8 mouse cellular contexts compared by ENCODE assay signal in the genomic region with DNA sequence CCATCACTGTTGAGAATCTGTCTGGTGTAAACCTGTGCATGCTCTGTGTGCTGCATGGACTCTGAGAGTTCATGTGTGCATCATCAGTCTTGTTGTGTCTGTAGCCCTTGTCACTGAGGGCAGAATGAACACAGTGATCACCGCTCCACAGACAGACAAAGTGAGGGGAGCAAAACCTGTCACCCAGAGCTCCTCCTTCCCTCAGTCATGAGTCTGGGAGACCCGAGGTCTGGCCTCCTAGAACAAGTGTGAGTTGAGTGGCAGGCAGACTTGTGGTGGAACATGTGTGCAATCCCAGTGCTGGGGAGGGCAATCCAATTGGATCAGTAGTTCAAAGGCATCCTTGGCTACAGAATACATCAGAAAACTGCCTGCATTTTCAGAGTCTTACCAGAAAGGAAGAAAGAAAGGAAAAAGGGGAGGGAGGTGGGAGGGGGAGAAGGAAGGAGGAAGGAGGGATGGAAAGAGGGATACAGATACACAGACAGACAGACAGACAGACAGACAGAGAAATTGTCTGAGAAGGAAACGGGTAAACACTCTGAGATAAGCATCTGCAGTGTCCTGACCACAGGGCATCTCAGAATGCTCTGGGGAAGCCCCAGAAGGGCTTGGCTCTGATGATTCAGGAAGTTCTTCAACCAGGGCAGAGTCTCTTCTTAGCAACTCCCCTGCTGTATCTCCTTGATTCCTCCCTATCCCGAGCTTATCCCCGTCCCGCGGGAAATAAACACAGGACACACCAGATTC. TPM values are rescaled to one million over a fixed set of nuclear protein-coding genes. Genes with fewer than 3 reads are reported as not detected.
DNase-seq lines count a peak whose midpoint lies in the region; ATAC-seq and TF ChIP-seq lines count a peak whose summit lies in the region.

No protein-coding gene starts in this region.

- H3K27ac ChIP-seq in MEL (ENCODE audit: control insufficient read depth, low read depth, low read length) = no peak overlapping the region
- no peak overlapping the region for H3K27ac ChIP-seq in heart, postnatal 0 days (ENCODE audit: low read depth)
- no peak overlapping the region for H3K27ac ChIP-seq in stomach, embryonic 16.5 days (ENCODE audit: low read length)

- H3K9me3 ChIP-seq in MEL (replicated peaks; ENCODE audit: insufficient read depth, low read length) = no peaks in the 10 kb centered on the region
- H3K9me3 ChIP-seq in heart, postnatal 0 days (replicated peaks; ENCODE audit: control insufficient read depth, low read length) = no peaks in the 10 kb centered on the region
- H3K9me3 ChIP-seq in stomach, embryonic 16.5 days (replicated peaks; ENCODE audit: control insufficient read depth, low read length) = no peaks in the 10 kb centered on the region

- TF ChIP-seq CTCF in MEL (IDR thresholded peaks at IDR 0.05 in 2 of 3, conservative IDR thresholded peaks at IDR 0.05 in 1 of 3; ENCODE audit: control insufficient read depth in 1 of 3, insufficient read depth in 1 of 3, low read depth in 2 of 3, low read length in 3 of 3, poor library complexity in 1 of 3, severe bottlenecking in 1 of 3) = no peak
- TF ChIP-seq CTCF in heart, postnatal 0 days (IDR thresholded peaks at IDR 0.05; ENCODE audit: low read depth) = no peak

- no peak for TF ChIP-seq POLR2A in MEL (IDR thresholded peaks at IDR 0.05; ENCODE audit: control insufficient read depth in 1 of 2, insufficient read depth in 1 of 2, low read depth in 1 of 2, low read length in 2 of 2, poor library complexity in 1 of 2)

- H3K9ac ChIP-seq in MEL (ENCODE audit: control insufficient read depth, low read depth, low read length, poor library complexity, severe bottlenecking) = 0 out of 2 replicates have a peak overlapping the region, but pooled peaks have one; percentile 16
- peak overlapping the region; percentile 45; the same call in 1 of the 2 replicates for H3K9ac ChIP-seq in heart, postnatal 0 days (replicated peaks; ENCODE audit: low read depth, low read length)
- H3K9ac ChIP-seq in stomach, embryonic 16.5 days (ENCODE audit: low read length) = peak overlapping the region; percentile 69

- H3K4me3 ChIP-seq in MEL (ENCODE audit: control insufficient read depth in 1 of 2, insufficient read depth in 1 of 2, low read depth in 2 of 2, low read length in 2 of 2) = peak overlapping the region; percentile 1 to 16; a peak in 2 of 4 replicates
- peak overlapping the region; percentile 21; the same call in 1 of the 2 replicates for H3K4me3 ChIP-seq in heart, postnatal 0 days (ENCODE audit: low read depth, low read length)
- H3K4me3 ChIP-seq in stomach, embryonic 16.5 days (replicated peaks; ENCODE audit: low read length) = peak overlapping the region; percentile 30

- ATAC-seq in heart, postnatal 0 days (ENCODE audit: insufficient read depth, low read depth) = peak; percentile 41; the same call in 1 of the 2 replicates
- ATAC-seq in stomach, embryonic 16.5 days (ENCODE audit: insufficient read depth, low FRiP score) = peak; percentile 37; the same call in 1 of the 2 replicates

- no peaks in the 10 kb centered on the region for H3K79me2 ChIP-seq in MEL (ENCODE audit: control insufficient read depth, insufficient read depth, low read length, poor library complexity)

- peak overlapping the region; percentile 58 for H3K4me2 ChIP-seq in heart, postnatal 0 days (ENCODE audit: low read depth, low read length)
- peak overlapping the region; percentile 51 for H3K4me2 ChIP-seq in stomach, embryonic 16.5 days (ENCODE audit: low read depth, low read length)

- peak; percentile 8 for DNase-seq in embryo, embryonic 10.5 days (ENCODE audit: low spot score)
- no peak for DNase-seq in embryo, embryonic 10 days (ENCODE audit: low spot score)
- DNase-seq in MEL (ENCODE audit: low read depth, low spot score) = peak; percentile 74
- no peak for DNase-seq in heart, postnatal 0 days (ENCODE audit: low spot score)
- peak; percentile 7 for DNase-seq in lung, postnatal 36 days
- no peak for DNase-seq in testis, postnatal 10 days (ENCODE audit: low spot score)
- no peak for DNase-seq in frontal cortex, postnatal 36 days (ENCODE audit: low spot score in 2 of 2)

- H3K27me3 ChIP-seq in MEL (ENCODE audit: control insufficient read depth in 1 of 2, insufficient read depth in 2 of 2, low read length in 2 of 2) = no peaks in the 10 kb centered on the region
- H3K27me3 ChIP-seq in heart, postnatal 0 days (ENCODE audit: control insufficient read depth, insufficient read depth, low read length) = no peaks in the 10 kb centered on the region
- H3K27me3 ChIP-seq in stomach, embryonic 16.5 days (ENCODE audit: control insufficient read depth, insufficient read depth, low read length) = no peaks in the 10 kb centered on the region

- TF ChIP-seq EP300 in MEL (IDR thresholded peaks at IDR 0.05; ENCODE audit: low read depth in 1 of 2, low read length in 2 of 2) = peak in 1 of 2 experiments; percentile 31; a peak in 1 of 4 replicates
- no peak for TF ChIP-seq EP300 in heart, postnatal 0 days (IDR thresholded peaks at IDR 0.05; ENCODE audit: low read depth)

- peaks cover 0 to 14% of the 10 kb centered on the region in 2 experiments; a peak in 2 of 4 replicates for H3K36me3 ChIP-seq in MEL (ENCODE audit: control insufficient read depth in 1 of 2, insufficient read depth in 2 of 2, low read length in 2 of 2)
- H3K36me3 ChIP-seq in heart, postnatal 0 days (replicated peaks; ENCODE audit: control insufficient read depth, insufficient read depth, low read length) = no peaks in the 10 kb centered on the region
- no peaks in the 10 kb centered on the region for H3K36me3 ChIP-seq in stomach, embryonic 16.5 days (ENCODE audit: control insufficient read depth, insufficient read depth, low read length)

- peaks cover 0 to 7% of the 10 kb centered on the region in 2 experiments; a peak in 2 of 4 replicates for H3K4me1 ChIP-seq in MEL (ENCODE audit: control insufficient read depth in 1 of 2, insufficient read depth in 2 of 2, low read length in 2 of 2)
- peaks cover 11% of the 10 kb centered on the region for H3K4me1 ChIP-seq in heart, postnatal 0 days (ENCODE audit: control insufficient read depth, insufficient read depth)
- peaks cover 6% of the 10 kb centered on the region for H3K4me1 ChIP-seq in stomach, embryonic 16.5 days (ENCODE audit: control insufficient read depth, insufficient read depth, low read length)

- 18% methylated on average over 7 of the region's 7 CpGs for WGBS in heart, postnatal 0 days
- 13% methylated on average over 7 of the region's 7 CpGs for WGBS in stomach, embryonic 16.5 days

- TF ChIP-seq RAD21 in MEL (IDR thresholded peaks at IDR 0.05; ENCODE audit: low read depth, low read length) = no peak

TF ChIP-seq in MEL, 35 proteins besides CTCF, POLR2A, EP300 and RAD21:
- TF ChIP-seq ETS1 (IDR thresholded peaks at IDR 0.05; ENCODE audit: low read depth, low read length) = peak; percentile 48; the same call in 1 of the 2 replicates
- TF ChIP-seq GATA1 (IDR thresholded peaks at IDR 0.05; ENCODE audit: low read depth, low read length) = peak; percentile 75
- peak; percentile 33; the same call in 1 of the 2 replicates for TF ChIP-seq SIN3A (IDR thresholded peaks at IDR 0.05; ENCODE audit: low read length)
- TF ChIP-seq TCF12 (IDR thresholded peaks at IDR 0.05; ENCODE audit: low read depth, low read length) = 0 out of 2 replicates have a peak, but pooled peaks have one; percentile 8
- TF ChIP-seq TAL1 (IDR thresholded peaks at IDR 0.05; ENCODE audit: low read length) = peak; percentile 36; the same call in 1 of the 2 replicates
- no peak for TF ChIP-seq MAZ (IDR thresholded peaks at IDR 0.05; ENCODE audit: low read depth, low read length)
- TF ChIP-seq MAX (IDR thresholded peaks at IDR 0.05; ENCODE audit: low read length) = no peak
- TF ChIP-seq HCFC1 (IDR thresholded peaks at IDR 0.05; ENCODE audit: low read depth, low read length) = no peak

RNA-seq across cellular contexts. Expression of a gene that starts 4.0 kb away (rescaled TPM):
- total RNA-seq in MEL (2012; rRNA removed) = 2.0 and 2.3 TPM in 2 replicates
- polyA plus RNA-seq in MEL (2012; ENCODE audit: insufficient read depth in 1 of 2, insufficient read length in 2 of 2, low read depth in 1 of 2, low replicate concordance in 2 of 2, missing spikeins in 1 of 2) = 1 to 10 TPM in 1 of 2 experiments, not detected in 1; 1.4 TPM
- 1.8 TPM in 2 replicates for total RNA-seq in heart, postnatal 0 days (2014; rRNA removed; ENCODE audit: low replicate concordance)
- polyA plus RNA-seq in heart, postnatal 0 days (2015; fragmentation: Nextera tagmentation; extraction: Ambion mirVana) = 4.9 and 5.4 TPM in 2 replicates
- 8.4 and 9.4 TPM in 2 replicates for polyA plus RNA-seq in stomach, embryonic 16.5 days (2015; fragmentation: Nextera tagmentation; extraction: Ambion mirVana)

RNA-seq across cellular contexts. Expression of a gene that starts 45.7 kb away (rescaled TPM):
- total RNA-seq in MEL (2012; rRNA removed) = 9.7 and 10.6 TPM in 2 replicates
- 1 to 10 TPM in 1 of 2 experiments, not detected in 1; 4.5 TPM for polyA plus RNA-seq in MEL (2012; ENCODE audit: insufficient read depth in 1 of 2, insufficient read length in 2 of 2, low read depth in 1 of 2, low replicate concordance in 2 of 2, missing spikeins in 1 of 2)
- 6.2 and 7.2 TPM in 2 replicates for total RNA-seq in heart, postnatal 0 days (2014; rRNA removed; ENCODE audit: low replicate concordance)
- 7.9 and 8.5 TPM in 2 replicates for polyA plus RNA-seq in heart, postnatal 0 days (2015; fragmentation: Nextera tagmentation; extraction: Ambion mirVana)
- 18.5 and 18.8 TPM in 2 replicates for polyA plus RNA-seq in stomach, embryonic 16.5 days (2015; fragmentation: Nextera tagmentation; extraction: Ambion mirVana)

Comparison
In these comparisons a context has a peak if more than half of its experiments do, and no peak if none do; other contexts are left out.
1. DNase-seq: peak in embryo, embryonic 10.5 days (single experiment), MEL (single experiment) and lung, postnatal 36 days (single experiment); none in embryo, embryonic 10 days (single experiment), heart, postnatal 0 days (single experiment), testis, postnatal 10 days (single experiment) and frontal cortex, postnatal 36 days (0 of 2).
2. H3K9ac ChIP-seq: peak in every context shown above with its lines; median percentile 69 in stomach, embryonic 16.5 days; 45 in heart, postnatal 0 days; 16 in MEL.
3. Peak in every context shown above with its lines, with median percentiles within 50 percentile points of each other: H3K4me3 ChIP-seq.